Mouse (Mus musculus) layer of hippocampus, adult 18-20 months (tissue): ENCODE data around the gene Nrg3. TPM values are rescaled to one million over a fixed set of nuclear protein-coding genes. Genes with fewer than 3 reads are reported as not detected.
A peak's percentile ranks its signal among the peaks of the same experiment; 100 is the strongest.
"Not testable (repeated sequence)": the region's sequence is repeated elsewhere in the genome, so short reads cannot be mapped to it uniquely, and the experiment has no call there.

Source experiments
- DNase-seq, 2 experiments: peaks; one replicate each; pipeline ENCODE4 v3.0.0; 2022; ENCODE audit warnings: low spot score in 2 of 2
- total RNA-seq, 2 experiments: library from RNA; stranded (reverse); gene quantifications; 2 replicates each; pipeline ENCODE4 v1.2.3; 2021

Nrg3 gene
- total RNA-seq, 2 experiments from 2014 or later = 52.0 to 58.2 TPM

DNA sequence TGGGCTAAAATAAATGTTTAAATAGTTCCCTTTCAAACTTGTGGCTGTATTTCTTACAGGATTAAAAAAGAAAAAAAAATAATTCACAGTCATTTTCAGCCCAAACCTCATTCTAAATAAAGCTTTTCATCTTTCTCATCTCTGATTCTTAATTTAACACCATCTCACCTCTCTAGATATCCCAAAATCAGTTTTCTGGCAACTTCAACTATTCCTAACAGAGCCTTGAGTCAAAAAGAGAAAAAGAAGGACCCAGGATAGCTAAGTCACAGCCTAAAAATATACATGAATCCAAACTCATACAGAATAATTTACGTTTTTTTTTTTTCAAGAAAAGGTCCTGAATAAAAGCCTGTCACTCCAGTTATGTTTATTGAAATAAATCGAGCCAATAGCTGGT, 232.6 kb downstream of the Nrg3 start:
- no peak for DNase-seq

DNA sequence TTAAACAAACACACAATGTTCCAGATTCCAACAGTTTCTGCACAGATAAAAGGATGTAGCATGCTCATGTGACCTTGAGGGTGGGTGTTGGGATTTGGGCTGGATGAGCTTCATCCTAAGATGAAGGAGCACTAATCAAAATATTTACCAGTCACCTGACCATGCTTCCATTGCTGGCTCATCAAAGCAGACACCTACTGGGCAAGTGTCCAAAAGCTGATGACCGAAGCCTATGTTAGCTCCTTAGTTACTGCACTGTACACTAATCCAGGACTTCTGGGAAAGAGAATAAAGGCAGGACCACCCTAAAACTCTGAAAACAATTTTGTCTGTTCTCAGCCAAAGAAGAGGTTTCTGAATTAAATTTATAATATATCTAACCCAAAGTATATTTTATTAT, 261.4 kb downstream of the Nrg3 start:
- no peak for DNase-seq

DNA sequence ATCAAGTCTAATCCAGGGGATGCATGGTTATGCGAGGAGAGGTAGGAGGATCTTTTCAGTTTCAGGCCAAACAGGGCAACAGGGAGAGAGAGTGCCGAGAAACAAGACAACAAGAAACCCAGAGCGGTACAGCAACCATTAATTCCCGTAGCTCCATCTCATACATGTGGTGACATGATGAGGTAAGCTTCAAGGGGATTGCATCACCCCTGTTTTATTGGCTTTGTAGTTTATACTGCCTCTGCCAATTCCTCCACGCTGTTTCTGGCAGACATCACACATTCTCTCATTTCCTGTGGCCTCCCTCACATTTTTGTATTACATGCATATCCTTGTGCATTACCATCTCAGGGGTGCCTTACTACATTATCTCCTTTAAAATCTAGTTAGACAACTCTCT, 280.9 kb downstream of the Nrg3 start:
- DNase-seq = peak in 1 of 2 experiments; percentile 28

DNA sequence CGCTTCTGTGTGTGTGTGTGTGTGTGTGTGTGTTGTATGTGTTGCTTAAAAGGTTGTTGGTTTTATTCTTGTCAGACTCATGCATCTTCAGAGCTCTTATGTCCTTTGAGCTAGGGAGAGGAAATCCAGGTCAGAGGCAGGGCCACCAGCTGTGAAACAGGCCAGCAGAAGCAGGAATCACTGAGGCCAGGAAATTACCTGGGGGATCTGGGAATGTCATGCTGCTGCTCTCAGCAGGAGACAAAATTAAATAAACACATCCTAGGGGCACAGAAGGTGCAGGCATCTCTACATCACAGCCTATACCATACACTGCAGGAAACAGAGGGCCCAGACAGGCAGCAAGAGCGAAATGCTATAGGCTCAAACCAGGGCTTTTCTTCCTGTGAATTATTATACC, 299.2 kb downstream of the Nrg3 start:
- DNase-seq = no peak

DNA sequence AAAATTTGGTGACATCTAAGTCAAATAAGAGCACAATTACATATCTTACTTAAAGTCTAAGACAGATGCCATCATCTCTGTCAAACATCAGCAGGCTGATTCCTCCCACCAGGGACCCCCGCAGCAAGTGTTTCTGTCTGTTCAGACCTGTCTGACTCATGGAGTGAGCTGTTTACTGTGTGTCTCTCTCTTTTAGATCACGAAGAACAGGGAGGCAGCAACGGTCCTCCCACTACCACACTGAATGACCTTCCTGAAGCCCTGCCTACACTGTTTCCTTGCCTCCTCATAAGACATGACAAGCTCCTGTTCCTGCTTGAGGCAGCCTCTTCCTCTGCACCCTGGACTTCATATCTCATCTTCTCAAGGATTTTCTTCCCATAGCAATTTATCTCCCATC, 312.7 kb downstream of the Nrg3 start:
- DNase-seq = peak in 1 of 2 experiments; percentile 17

DNA sequence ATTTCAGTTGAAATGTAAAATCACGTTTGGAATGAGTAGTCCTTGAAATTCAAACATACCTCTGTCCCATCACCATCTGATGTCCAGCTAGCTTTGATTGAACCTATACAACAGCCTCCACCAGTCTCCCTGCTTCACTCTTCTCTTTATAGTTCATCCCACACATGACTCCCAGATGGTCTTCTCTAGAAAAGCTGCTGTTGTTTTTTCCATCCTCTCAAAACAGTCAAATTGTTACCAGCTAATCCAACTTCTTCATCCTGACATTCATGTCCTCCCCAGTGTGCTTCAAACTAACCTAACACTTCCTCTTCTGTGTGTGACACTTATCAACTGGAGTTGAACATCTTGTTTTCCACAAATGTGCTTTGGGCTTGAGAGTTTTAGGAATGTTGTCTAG, 317.4 kb downstream of the Nrg3 start:
- DNase-seq = peak in 1 of 2 experiments; percentile 56

DNA sequence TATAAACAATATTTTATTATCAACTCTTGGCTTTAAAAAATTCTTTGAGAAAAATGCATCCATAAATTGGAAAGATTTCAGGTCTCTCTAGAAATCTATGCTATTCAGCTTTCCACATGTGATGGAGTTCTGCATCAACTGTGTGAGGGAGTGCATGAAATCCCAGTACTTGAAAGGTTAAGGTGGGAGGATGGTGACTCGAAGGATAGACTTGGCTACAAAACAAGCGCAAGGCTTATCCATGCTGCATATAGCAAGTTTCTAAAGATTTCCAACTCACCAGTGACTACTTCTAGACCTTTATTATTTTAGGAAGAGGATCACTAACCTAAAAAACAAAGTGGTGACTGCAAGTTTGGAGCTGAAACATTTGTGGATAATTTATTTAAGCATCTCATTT, 343.1 kb downstream of the Nrg3 start:
- DNase-seq = no peak

DNA sequence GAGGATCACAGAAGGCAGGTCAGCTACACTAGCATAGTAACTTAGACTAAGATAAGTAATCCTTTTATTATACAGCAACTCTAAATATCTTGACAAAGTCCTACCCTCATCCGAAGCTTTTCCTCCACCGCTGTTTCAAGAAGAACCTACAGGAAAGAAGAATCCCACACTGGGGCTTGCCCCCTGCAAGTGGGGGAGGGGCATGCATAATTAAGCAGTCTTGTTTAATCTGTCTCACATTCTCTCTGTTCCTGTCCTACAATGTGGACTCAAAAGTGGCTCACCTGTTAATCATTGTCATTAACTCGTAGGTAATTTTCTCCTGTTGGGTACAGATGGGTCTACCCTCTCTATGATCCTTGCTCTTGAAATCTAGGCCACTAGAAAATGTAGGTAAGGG, 354.9 kb downstream of the Nrg3 start:
- no peak for DNase-seq

DNA sequence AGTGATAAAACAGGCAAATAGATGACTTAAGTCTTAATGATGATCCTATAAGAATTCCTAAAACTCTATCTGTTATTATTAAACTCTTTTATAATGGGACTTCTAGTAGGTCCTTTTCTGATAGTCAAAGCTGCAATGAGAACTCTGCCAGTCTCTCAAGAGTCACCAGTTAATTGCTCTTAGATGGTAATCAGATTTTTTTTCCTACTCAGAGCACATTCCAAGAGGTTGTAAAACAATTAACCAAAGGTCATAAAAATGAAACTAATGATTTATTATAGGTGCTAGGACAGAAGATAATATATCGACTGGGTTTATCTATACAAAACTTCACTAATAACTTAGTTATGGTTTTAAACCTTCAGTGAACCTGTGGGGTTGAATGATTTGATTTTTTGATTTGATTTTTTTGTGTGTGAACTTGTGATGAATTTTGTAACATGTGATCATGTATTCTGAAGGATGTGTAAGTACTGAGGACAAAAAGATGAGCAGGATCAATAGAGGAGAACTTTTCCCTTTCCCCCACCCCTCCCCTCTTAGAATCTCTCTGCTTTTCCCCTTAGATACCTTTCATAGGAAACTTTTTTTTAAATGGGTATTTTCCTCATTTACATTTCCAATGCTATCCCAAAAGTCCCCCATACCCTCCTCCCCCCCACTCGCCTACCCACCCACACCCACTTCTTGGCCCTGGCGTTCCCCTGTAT, 356.2 kb downstream of the Nrg3 start:
- not testable (repeated sequence) for DNase-seq

DNA sequence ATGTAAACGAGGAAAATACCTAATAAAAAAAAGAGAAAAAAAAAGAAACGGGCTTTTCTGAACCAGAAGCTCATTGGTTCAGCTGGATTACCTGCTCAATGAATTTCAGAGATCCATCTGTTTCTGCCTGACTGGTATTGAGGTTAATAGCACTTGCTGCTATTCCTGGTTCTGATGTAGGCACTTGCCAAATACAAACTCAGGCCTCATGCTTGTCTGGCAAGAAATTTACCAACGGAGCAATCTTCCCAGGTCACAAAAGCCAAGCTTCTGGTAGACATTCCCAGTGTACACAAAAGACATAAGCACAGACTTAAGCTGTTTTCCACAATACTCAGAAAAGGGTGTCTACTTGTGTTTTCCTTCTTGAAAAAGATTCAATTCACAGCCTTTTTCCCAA, 363.3 kb downstream of the Nrg3 start:
- DNase-seq = no peak

DNA sequence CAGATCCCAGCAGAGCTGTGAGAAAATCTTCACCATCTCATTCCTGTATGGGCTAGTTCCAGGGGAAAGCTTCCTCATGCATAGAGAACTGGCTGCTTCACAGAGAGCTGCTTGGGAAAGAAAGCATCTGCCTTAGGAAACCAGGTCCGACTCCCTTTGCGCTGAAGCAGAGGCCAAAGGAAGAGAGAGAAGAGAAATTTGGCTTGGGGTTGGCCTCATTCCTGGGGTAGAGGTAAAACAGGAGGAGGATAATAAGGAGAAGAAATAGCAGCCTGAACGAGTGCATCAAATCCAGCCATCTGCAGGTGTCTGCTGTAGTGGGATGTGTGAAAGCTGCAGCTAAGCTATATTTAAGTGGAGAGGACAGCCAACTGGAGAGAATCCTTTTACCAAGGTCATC, 366.1 kb downstream of the Nrg3 start:
- DNase-seq = peak in 1 of 2 experiments; percentile 15

DNA sequence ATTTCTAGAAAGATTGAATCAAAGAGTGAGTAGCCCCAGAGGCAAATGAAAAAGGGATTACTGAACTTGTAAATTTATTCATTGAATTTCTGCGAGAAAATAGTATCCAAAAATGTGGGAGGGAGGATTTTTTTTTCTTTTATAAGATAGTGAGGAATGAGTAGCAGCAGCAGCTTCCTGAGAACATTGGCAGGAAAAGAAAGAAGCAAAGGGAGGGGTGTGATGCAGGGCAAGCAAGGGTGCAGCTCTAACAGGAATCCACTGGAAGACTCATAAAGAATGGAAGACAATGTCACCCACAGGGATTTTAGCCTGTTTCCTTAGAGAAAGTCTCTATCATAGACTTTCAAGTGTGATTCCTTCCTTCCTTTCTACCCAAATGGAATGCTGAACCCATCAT, 377.7 kb downstream of the Nrg3 start:
- no peak for DNase-seq

DNA sequence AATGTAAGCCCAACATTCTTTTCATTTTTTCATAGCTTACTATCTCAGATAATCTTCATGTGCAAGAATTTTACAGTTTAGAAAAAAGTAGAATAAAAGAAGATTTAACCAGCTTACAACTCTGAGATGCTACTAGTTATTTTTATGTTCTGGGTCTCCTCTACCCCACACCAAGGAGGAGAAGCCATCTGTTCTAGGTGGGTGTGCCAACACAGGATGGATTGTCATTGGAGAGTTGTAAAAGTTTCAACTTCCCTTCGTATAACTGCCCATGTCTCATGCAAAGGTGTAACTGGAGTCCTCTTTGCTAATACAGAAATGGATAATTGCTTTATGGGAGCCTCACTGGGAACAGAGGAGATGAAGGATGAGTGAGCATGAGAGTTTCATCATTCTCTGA, 393.4 kb downstream of the Nrg3 start:
- no peak for DNase-seq

DNA sequence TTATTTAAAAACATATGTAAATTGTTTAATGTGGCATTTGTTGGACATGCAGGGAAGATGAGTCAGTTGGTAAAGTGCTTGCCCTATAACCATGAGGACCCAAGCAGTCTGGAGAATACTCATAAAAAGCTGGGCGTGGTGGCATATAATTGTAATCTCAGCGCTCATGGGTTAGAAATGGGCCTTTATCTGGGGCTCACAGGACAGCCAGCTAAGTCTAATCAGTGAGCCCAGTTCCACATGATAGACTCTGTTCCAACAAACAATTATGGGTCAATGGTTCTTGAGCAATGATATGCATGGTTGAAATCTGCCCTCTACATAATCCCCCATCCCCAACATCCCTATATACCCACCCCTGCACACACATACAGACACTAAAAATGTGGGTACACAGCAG, 421.3 kb downstream of the Nrg3 start:
- no peak for DNase-seq

DNA sequence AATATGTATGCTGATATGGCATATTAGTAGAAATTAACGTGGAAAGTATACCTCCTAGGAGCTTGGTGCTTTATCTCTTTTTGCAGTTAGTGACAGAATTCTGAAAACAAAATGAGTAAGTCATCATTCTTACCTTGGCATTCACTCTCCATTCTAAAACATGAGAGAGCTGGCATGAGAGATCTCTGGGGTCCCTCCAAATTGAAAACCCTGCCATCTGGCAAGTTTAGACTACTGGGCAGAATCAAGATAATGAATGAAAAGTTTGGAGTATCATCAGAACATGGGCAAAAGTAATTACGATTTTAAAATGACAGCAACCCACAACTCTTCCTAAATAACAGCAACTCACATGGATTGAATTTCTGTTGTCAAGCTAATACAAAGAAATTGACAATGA, 423.9 kb downstream of the Nrg3 start:
- no peak for DNase-seq

DNA sequence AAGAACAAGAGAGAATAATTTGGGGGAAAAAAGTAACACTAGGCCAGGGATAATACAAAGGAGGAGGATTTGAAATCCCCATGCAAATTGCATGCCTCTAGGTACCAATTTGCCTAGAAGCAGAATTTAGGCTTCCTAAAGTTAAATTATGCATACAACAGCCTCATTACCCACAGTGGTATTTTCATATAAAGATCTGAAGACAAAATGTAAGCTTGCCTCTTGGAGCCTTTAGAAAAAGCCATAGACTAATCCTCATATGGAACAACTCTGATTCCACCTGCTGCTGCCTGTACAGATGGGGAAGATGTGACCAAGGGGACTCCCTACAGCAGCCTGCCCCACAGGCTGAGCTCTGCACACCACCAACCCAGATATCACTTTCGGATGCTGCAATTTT, 428.6 kb downstream of the Nrg3 start:
- peak in 1 of 2 experiments; percentile 23 for DNase-seq

DNA sequence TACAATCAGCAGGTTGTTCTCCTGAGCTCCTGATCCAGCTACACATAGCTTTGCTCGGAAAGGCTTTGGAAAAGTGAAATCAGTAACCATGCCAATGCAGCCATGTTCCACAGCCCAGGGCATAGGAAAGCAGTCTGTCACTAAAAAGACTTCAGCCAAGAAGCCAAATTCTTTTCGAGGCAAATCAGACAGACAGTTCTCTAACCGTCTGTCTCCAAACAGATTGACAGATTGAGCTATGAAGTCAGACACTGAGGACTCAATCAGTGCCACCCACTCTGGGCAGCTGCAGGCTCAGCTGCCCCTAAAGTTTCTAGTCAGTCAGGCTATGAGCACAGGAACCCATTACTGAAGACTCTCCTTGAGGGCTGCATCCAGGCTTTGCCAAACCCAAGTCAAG, 429.1 kb downstream of the Nrg3 start:
- peak; percentile 79 to 93 for DNase-seq

DNA sequence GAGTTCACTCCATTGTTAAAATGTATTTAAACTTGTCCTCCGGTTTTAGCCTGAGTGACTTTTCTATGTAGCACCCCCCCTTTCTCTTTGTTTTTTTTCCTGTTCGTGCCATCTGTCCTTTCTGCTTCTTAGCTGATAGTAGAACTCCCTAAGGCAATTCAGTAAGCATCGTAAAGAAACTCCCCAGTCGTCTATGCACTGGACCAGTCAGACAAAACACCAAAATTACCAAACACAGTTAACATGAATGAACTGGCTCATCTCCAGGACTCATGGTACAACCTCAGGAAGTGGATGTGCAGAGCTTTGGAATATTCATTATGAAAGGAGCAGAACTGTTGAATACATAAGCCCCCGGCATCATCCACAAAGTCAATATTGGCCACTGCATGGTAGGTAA, 429.5 kb downstream of the Nrg3 start:
- no peak for DNase-seq

DNA sequence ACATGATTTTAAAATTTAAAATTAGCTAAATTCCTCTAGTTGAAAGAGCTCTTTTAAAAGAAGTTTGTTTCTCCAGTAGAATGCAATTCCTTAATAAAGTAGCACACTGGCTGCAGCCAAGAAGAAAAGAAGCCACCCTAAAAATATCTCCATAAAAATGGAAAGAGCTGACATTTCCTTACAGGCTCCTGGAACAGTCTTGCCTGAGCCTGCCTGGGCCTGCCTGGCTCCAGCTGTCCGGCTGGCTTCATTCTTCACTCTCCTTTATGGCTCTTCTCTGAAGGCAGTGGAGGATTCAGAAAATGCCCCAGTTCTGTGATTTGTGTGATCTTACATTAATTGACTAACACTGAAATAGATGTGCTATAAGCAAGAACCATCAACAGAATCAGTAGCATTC, 433.8 kb downstream of the Nrg3 start:
- peak in 1 of 2 experiments; percentile 47 for DNase-seq

DNA sequence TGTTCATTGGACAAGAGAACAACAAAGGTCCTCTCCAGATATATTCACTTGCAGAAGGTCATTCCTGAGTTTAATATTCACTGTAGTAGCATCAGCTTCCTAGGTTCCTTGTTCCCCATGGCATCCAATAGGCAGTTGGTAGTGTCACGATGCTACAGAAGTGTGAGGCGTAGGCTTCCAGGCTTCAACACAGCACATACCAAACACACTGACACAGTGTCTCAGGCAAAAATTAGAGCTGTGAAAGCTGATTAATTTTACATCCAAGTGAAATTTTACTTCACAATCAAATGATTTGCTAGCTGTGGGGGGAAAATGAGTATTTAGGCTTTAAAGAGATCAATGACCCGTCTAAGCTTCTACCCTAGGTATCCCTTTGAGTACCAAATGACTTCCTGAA, 438.4 kb downstream of the Nrg3 start:
- peak in 1 of 2 experiments; percentile 55 for DNase-seq

DNA sequence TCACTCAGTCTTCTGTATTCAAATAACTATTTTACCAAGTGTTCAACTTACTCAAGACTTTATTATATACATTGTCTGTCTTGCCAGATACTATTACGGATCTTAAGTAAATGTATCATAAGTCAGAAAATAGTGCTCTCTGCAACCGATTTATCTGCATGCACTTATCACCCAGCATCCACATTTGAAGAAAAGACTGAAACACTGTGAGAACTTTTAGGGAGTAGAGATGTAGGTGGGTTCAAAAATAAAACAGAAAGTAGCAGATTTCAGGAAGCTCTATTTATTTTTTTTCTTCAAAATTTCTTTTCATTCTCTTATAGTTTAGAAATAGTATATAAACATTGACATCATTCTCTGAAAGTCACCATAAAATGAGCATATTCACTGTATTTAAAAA, 449.8 kb downstream of the Nrg3 start:
- no peak for DNase-seq

DNA sequence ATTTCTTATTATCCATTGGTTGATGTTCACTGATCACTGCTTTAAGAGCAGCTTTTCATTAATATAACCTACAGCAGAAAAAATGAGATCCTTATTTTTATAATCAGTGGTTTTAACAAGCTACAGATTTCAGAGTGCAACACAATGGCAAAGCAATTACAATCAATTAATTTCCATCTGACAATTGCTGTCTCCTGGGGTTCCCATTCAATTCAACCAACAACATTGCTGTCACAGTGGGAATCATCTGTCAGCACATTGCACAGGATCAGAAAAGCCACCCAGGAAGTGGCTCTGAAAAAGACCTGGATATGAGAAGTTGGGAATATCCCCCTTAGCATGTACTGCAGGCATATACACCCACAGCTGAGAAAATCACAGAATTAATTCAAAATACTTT, 458.8 kb downstream of the Nrg3 start:
- no peak for DNase-seq

DNA sequence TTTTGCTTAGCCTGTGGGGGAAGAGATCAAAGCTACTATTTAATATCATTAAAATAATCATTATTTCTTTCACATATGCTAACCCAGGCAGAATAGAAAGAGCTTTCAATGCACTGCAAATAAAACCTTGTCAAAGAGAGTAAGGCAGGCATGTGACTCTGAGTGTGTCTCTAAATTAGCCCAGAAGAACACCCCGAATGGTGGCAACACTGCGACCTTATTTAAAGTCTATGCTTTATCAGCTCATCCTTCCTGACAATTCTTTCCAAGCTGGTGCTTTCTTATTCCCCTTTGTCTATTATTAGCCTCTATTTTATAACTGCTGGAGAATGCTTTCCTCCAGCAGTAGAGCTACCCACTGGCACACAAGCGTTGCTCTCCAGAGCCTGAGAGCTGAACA, 475.0 kb downstream of the Nrg3 start:
- no peak for DNase-seq

DNA sequence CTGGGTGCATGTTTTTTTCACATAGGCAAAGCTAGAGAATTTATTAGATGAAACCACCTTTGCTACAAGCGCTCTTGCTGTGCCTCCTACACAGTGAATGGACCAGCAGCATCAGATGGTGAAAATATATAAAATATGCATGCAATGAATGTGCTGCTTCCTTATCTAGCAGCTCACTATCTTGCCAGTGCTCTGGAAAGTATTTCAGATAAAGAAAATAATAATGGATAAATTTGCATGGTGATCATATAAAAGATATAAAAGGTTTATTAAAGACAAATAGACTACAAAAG, 480.4 kb downstream of the Nrg3 start:
- DNase-seq = peak in 1 of 2 experiments; percentile 19
